Mouse (Mus musculus): ENCODE measurements around the gene Fbxo42. TPM values are rescaled to one million over a fixed set of nuclear protein-coding genes. Genes with fewer than 3 reads are reported as not detected.

The Fbxo42 gene
- polyA plus RNA-seq, 2 experiments = 23.1 to 29.7 TPM

DNA sequence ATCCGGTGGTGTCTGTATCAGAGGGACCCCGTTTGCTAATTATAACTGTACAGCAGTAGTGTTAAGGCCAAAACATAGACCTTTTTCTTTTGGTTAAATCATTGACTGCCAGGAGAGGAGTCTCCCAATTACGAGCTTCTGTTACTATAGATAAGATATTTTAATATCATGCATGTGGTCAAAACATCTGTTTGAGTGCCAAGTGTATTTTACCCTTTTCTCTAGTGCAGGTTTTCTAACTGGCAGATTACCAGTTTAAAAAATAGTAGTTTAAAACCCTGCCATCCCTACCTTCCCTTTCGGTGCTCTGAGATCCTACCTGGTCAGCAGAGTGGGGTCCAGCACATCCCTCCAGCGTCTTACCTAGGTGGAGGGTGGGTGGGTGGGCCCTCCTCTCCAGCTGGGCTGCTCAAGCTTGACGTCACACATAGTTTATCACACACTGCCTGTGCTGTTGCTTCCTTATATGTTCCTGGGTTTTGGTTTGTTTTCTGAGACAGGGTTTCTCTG lies 14.0 kb downstream of the Fbxo42 start:
- no peak overlapping the region for H3K27ac ChIP-seq (replicated peaks; ENCODE audit: low read depth, low read length)
- DNase-seq (ENCODE audit: low spot score) (no peak), ATAC-seq (ENCODE audit: low FRiP score, low read depth) (no peak)
- H3K4me2 ChIP-seq (replicated peaks; ENCODE audit: low read depth, low read length, severe bottlenecking) = no peak overlapping the region
- H3K9me3 ChIP-seq (ENCODE audit: control insufficient read depth, low read length) = no peaks in the 10 kb centered on the region
- 89% methylated on average over 6 of the region's 6 CpGs for WGBS
- no peak overlapping the region for H3K4me3 ChIP-seq (replicated peaks; ENCODE audit: low read length)
- TF ChIP-seq POLR2A (IDR thresholded peaks at IDR 0.05; ENCODE audit: borderline replicate concordance, extremely low read depth, insufficient read depth, insufficient read length) = no peak
- H3K4me1 ChIP-seq (ENCODE audit: control insufficient read depth, insufficient read depth, low read length) = peaks cover 11% of the 10 kb centered on the region
- H3K27me3 ChIP-seq (ENCODE audit: control insufficient read depth, insufficient read depth, low read length) = no peaks in the 10 kb centered on the region
- no peak overlapping the region for H3K9ac ChIP-seq (ENCODE audit: low read depth, low read length, severe bottlenecking)
- H3K36me3 ChIP-seq (ENCODE audit: control insufficient read depth, insufficient read depth, low read length) = no peaks in the 10 kb centered on the region

GRCm38 (mm10) chr4:141163729-141164128 lies 16.0 kb downstream of the Fbxo42 start:
- H3K27me3 ChIP-seq (ENCODE audit: control insufficient read depth, insufficient read depth, low read length) = no peaks in the 10 kb centered on the region
- no peak overlapping the region for H3K4me2 ChIP-seq (replicated peaks; ENCODE audit: low read depth, low read length, severe bottlenecking)
- H3K36me3 ChIP-seq (ENCODE audit: control insufficient read depth, insufficient read depth, low read length) = peaks cover 2% of the 10 kb centered on the region; the same call in 1 of the 2 replicates
- DNase-seq (ENCODE audit: low spot score) = no peak
- WGBS = 92% methylated on average over 5 of the region's 5 CpGs
- no peak for ATAC-seq (ENCODE audit: low FRiP score, low read depth)
- no peak overlapping the region for H3K27ac ChIP-seq (replicated peaks; ENCODE audit: low read depth, low read length)
- no peaks in the 10 kb centered on the region for H3K9me3 ChIP-seq (ENCODE audit: control insufficient read depth, low read length)
- no peak overlapping the region for H3K4me3 ChIP-seq (replicated peaks; ENCODE audit: low read length)
- no peak overlapping the region for H3K9ac ChIP-seq (ENCODE audit: low read depth, low read length, severe bottlenecking)
- no peak for TF ChIP-seq POLR2A (IDR thresholded peaks at IDR 0.05; ENCODE audit: borderline replicate concordance, extremely low read depth, insufficient read depth, insufficient read length)
- peaks cover 10% of the 10 kb centered on the region for H3K4me1 ChIP-seq (ENCODE audit: control insufficient read depth, insufficient read depth, low read length)

DNA sequence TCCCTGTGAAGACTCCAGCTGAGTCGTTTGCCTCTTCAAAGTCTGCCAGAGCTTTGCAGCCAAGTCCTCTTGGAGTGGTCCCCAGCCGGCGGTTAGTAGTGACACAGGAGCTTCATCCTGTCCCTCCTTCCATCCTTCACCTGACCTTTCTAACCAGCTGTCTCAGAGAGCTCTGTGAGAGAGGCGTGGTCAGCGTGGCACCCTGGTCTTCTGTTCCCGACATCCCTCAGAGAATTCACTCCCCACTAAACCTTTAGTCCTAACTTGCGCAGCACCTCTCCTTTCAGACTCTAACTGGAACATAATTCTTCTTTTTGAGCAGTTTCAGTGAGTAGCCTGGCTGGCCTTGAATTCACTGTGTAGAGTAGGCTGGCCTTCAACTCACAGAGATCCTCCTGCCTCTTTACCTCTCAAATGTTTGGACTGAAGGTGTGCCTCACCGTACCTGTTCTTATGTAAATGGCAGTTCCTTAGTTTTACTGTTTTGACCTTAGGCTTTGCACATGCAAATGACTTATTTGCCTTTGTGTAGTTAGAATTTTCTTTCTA lies 18.1 kb downstream of the Fbxo42 start:
- H3K4me3 ChIP-seq (replicated peaks; ENCODE audit: low read length) = no peak overlapping the region
- no peaks in the 10 kb centered on the region for H3K9me3 ChIP-seq (ENCODE audit: control insufficient read depth, low read length)
- ATAC-seq (ENCODE audit: low FRiP score, low read depth) (no peak), DNase-seq (ENCODE audit: low spot score) (no peak)
- no peaks in the 10 kb centered on the region for H3K27me3 ChIP-seq (ENCODE audit: control insufficient read depth, insufficient read depth, low read length)
- H3K36me3 ChIP-seq (ENCODE audit: control insufficient read depth, insufficient read depth, low read length) = peaks cover 17% of the 10 kb centered on the region
- H3K27ac ChIP-seq (replicated peaks; ENCODE audit: low read depth, low read length) = no peak overlapping the region
- no peak overlapping the region for H3K4me2 ChIP-seq (replicated peaks; ENCODE audit: low read depth, low read length, severe bottlenecking)
- no peak overlapping the region for H3K9ac ChIP-seq (ENCODE audit: low read depth, low read length, severe bottlenecking)
- 67% methylated on average over 8 of the region's 8 CpGs for WGBS
- TF ChIP-seq POLR2A (IDR thresholded peaks at IDR 0.05; ENCODE audit: borderline replicate concordance, extremely low read depth, insufficient read depth, insufficient read length) = no peak
- H3K4me1 ChIP-seq (ENCODE audit: control insufficient read depth, insufficient read depth, low read length) = no peaks in the 10 kb centered on the region

GRCm38 (mm10) chr4:141167156-141167555 lies 19.4 kb downstream of the Fbxo42 start:
- Histone ChIP-seq H3K4me1 (ENCODE audit: control insufficient read depth, insufficient read depth, low read length) (no peaks in the 10 kb centered on the region), H3K9ac (ENCODE audit: low read depth, low read length, severe bottlenecking) (no peak overlapping the region), H3K27me3 (ENCODE audit: control insufficient read depth, insufficient read depth, low read length) (no peaks in the 10 kb centered on the region), H3K9me3 (ENCODE audit: control insufficient read depth, low read length) (no peaks in the 10 kb centered on the region), H3K27ac (replicated peaks; ENCODE audit: low read depth, low read length) (no peak overlapping the region), H3K4me2 (replicated peaks; ENCODE audit: low read depth, low read length, severe bottlenecking) (no peak overlapping the region), H3K36me3 (ENCODE audit: control insufficient read depth, insufficient read depth, low read length) (peaks cover 30% of the 10 kb centered on the region), H3K4me3 (replicated peaks; ENCODE audit: low read length) (no peak overlapping the region)
- no peak for DNase-seq (ENCODE audit: low spot score)
- ATAC-seq (ENCODE audit: low FRiP score, low read depth) = no peak
- no peak for TF ChIP-seq POLR2A (IDR thresholded peaks at IDR 0.05; ENCODE audit: borderline replicate concordance, extremely low read depth, insufficient read depth, insufficient read length)
- 93% methylated on average over 3 of the region's 3 CpGs for WGBS

DNA sequence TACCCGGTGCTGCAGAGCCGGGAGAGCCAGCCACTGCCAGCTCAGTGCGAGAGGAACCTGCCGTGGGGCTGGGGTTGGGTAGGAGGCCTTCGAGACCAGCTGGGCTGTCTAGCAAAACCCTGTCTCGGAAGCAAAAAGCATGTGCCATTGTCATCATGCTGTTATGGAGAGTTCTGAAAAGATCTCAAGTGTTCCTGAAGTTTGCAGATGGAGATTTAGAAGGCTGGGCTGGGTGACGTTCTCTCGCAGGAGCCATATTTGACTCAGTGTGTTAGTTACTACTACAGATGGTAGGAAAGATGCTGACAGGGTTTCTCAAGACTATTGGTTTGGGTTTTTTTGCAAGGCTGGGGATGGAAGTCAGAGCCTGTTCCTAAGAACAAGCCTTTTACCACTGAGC lies 24.4 kb downstream of the Fbxo42 start:
- Histone ChIP-seq H3K9ac (ENCODE audit: low read depth, low read length, severe bottlenecking) (no peak overlapping the region), H3K4me1 (ENCODE audit: control insufficient read depth, insufficient read depth, low read length) (no peaks in the 10 kb centered on the region), H3K9me3 (ENCODE audit: control insufficient read depth, low read length) (no peaks in the 10 kb centered on the region), H3K4me3 (replicated peaks; ENCODE audit: low read length) (no peak overlapping the region), H3K4me2 (replicated peaks; ENCODE audit: low read depth, low read length, severe bottlenecking) (no peak overlapping the region), H3K27me3 (ENCODE audit: control insufficient read depth, insufficient read depth, low read length) (no peaks in the 10 kb centered on the region), H3K36me3 (ENCODE audit: control insufficient read depth, insufficient read depth, low read length) (peaks cover 49% of the 10 kb centered on the region), H3K27ac (replicated peaks; ENCODE audit: low read depth, low read length) (no peak overlapping the region)
- DNase-seq (ENCODE audit: low spot score) (no peak), ATAC-seq (ENCODE audit: low FRiP score, low read depth) (no peak)
- no peak for TF ChIP-seq POLR2A (IDR thresholded peaks at IDR 0.05; ENCODE audit: borderline replicate concordance, extremely low read depth, insufficient read depth, insufficient read length)
- WGBS = 88% methylated on average over 8 of the region's 8 CpGs
